Mouse (Mus musculus) heart, adult 18-20 months (tissue): ENCODE measurements at regions not wholly inside any gene's neighbourhood (a gene's known extent, or its start where the extent isn't known, plus 50 kb on each side); places are given as distances from the start of the nearest gene placed in this dataset.

Experiments used
- DNase-seq, 2 experiments: peaks; one replicate each; pipeline ENCODE4 v3.0.0; 2021 to 2022; ENCODE audit warnings: mixed read lengths in 1 of 2

DNA sequence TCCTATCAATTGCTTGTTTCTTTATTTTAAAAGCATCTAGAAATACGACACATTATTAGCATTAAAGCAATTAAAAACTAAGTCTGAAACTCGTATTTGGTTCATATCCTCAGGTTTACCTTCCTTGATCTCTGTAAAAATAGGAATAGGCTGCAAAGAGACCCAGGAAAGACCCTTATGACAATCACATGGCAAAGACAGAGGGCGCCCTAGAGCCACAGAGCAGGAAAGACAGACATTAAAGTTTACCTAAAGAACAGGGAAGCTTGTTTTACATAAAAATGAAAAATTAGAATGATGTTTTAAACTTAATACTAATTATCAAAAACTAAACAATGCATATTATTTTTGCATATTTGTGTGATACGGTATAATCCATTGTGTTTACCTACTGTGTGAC, 153.2 kb downstream of the Usp25 start:
- peak in 1 of 2 experiments; percentile 53 for DNase-seq

- peak in 1 of 2 experiments; percentile 9 for DNase-seq
Observed at GRCm38 (mm10) chr16:77173026-77173692, 159.7 kb downstream of the Usp25 start.

DNA sequence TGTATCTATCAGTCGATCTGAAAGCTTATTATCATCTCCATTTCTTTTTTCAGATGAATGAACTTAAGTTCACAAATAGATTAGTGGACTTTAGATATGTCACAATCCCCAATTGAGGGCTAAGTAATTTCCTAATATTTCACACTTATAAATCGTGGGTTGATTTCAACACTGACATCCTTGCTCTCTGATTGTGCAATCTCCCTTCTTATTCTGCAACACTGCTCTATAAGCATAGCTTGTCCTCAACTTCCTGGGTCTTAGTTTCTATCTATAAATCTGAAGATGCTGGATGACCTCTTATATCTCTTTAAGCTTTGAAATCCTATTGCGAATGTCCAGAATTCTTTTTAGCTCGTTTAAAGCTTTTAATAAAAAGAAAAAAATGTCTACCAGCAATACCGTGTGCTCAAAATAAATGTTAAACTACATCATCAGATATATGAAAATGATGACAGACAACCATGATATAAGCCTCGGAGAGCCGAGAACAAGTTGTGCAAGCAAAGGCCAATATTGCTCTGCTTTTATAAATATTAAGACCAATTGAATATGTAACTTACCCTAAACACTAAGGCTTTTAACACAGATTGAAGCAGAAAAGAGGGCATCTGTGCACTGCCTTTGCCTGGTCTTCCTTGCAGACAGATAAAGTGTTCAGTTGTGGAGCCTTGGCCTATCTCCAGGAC, 161.4 kb downstream of the Usp25 start:
- DNase-seq = no peak

GRCm38 (mm10) chr16:77180990-77181389, 167.5 kb downstream of the Usp25 start:
- DNase-seq = no peak
